Mouse (Mus musculus): Measurements from ENCODE around the gene Ifi27. TPM values are rescaled to one million over a fixed set of nuclear protein-coding genes. Genes with fewer than 3 reads are reported as not detected.

The Ifi27 gene
- 33.9 and 52.3 TPM in 2 replicates for polyA plus RNA-seq (2012; rRNA removed)

DNA sequence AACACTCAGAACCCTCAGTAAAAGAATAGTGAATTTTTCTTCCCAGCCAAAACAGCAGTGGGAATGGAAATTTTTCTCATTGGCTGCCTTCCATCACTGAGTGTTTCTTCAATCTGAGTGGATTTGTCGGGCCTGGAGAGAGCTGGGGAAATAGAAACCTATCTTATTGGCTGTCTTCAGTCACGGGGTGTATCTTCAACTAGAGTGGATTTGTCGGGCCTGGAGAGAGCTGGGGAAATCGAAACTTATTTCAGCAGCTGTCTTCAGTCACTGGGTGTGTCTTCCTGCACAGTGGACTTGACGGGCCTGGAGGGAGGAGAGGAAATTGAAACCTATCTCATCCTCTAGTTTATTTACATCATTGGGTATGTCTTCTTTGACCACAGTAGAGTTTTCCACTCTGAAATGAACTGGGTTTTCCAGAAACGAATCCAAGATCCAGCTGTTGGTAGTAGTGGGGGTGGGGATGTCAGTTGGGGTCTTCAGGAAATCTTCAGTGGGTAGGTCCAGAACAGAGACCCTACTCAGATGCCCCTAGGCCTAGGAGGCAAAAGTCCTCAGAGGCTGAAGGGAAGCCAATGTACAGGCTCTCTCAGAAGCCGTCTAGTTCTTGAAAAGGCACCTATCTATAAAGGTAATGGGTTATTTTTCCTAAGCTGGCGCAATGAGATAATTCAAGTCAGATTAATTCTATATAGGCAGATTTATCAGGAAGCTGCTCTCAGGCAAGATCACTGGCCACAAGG is at the start of gene Ifi27:
Ifi27 (plus strand) TSS at position 226 of the 746 bp plus-strand sequence.

DNA sequence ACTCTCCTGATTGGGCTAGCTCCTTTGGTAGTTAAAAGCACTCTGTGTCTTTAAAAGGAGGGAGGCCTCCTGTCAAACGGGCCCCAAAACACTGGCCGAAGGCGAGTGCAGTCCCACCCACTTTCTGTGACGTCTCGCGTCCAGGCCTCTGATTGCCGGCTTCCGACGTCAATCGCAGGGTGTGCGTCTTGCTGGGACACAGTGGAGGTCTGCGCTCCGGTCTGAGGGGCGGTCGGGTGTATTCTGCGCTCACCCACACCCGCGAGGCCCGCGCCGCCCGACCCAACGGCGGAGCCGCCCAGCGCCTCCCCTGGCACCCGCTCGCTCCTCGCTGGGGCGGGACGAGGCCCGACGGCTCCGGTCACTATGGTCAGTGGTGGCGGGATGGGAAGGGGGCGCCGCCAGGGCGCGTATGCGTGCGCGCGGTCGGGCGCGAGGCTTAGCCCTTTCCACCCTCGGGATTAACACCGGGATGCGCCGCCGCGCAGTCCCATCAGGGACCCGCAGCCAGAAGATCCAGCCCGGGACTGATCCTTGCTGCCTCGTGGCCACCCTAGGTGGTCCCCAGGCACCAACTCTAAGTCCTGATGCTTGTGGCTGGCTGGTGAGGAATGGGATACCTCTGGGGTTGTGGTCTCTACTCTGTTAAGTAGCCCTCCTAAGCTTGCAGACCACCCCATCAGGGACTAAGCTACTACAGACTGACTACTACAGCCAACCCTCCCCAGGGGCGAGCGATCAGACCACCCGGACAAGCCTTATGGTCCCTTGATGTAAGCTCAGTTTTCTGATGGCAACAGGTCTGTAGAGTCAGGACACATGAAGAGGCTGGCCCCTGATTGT is 45.3 kb upstream of the Ifi27 start, which contains the start of gene Otub2:
Otub2 (plus strand) TSS at position 178 of the 843 bp plus-strand sequence.

DNA sequence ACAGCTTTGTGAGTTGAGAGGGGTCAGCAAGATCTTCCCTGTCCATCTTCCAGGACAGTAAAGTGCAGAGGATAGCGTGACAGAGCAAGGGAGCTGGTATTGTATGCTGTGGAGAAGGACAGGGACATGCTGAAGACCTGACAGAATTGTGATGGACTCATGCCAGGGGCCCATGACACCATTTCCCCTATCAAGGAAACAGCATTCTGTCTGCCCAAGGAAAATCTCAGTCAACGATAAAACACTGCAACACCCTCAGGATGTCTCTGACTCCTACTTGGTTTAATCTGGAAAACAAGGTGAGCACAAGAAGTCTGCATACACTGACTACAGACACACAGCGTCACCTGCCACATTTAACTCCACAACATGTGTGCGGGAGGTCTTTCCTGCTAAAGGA is 26.3 kb upstream of the Ifi27 start, which contains the start of gene 9330161L09Rik:
9330161L09Rik (minus strand) TSS at position 101 of the 400 bp plus-strand sequence.

DNA sequence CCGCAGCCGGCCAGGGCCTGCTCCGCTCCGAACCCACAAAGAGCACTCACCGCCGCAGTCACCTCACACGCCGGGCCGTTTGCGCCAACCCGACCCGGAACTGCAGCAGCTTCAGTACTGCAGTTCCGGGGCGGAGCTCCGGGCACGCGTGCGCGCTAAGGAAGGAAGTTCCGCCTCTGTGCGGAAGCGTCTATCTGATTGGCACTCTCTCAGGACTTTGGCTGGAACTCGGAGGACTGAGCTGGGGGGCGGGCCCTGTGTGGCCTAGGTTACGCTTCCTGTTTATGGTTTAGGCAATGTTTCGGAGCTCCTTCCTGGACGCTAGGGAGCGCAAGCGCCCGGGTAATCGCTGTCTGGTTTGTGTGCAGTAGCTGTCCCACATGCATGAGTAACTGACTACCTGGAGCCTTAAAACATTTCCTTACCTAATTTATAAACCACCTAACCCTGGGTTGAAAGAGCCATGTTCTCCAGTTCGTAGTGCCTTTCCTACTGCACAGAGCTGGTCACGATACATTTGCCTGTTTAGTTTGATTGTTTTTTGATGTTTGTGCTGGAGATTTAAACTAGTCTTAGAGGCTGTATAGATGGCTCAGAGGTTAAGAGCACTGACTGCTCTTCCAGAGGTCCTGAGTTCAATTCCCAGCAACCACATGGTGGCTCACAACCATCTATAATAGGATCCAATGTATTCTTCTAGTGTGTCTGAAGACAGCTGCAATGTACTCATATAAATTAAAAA is 8.1 kb upstream of the Ifi27 start, which contains the start of gene Ddx24:
Ddx24 (minus strand) TSS at position 102 of the 742 bp plus-strand sequence.

DNA sequence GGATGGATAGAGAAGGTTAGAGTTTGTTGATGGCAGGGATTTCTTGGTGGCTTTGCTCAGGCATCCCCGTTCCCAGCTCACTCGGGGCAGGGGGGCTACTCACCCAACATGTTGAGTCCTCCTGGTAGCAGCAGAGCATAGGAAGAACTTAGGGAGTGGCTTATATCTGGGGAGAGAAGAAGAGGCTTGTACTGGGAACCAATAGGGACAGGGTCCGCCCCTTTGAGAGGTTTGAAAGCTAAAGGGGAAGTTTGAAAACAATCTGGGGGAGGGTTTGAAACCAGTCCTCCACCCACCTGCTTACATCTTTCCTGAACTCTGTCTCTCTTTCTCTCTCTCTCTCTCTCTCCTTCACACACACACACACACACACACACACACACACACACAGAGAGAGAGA is 9.5 kb downstream of the Ifi27 start, which contains the start of gene Ifi27l2a:
Ifi27l2a (minus strand) TSS at position 157 of the 400 bp plus-strand sequence.

DNA sequence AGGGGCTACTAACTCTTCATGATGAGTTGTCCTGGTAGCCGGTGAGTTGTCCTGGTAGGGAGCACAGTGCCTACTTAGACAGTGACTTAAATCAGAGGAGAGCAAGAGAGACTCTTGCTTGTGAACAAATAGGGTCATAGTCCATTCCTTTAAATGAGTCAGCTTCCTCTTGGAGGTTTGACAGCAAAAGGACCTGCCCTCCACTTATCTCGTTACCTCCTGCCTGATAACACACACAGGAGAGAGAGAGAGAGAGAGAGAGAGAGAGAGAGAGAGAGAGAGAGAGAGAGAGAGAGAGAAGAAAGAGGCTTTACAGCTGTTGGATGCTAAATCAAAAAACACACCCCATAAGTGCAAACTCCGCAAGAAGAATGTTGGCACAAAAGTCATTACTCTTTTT is 23.1 kb downstream of the Ifi27 start, which contains the start of gene Ifi27l2b:
Ifi27l2b (minus strand) TSS at position 84 of the 400 bp plus-strand sequence.

Other genes with a start within 250 kb of the Ifi27 start
- 0.05 TPM in 1 of 2 replicates, not detected in the other for gene Prima1, start 192.1 kb upstream of the Ifi27 start, polyA plus RNA-seq (2012; rRNA removed)
- not detected in 2 replicates for gene Fam181a, start 123.2 kb upstream of the Ifi27 start, polyA plus RNA-seq (2012; rRNA removed)
- gene Asb2, start 78.2 kb upstream of the Ifi27 start, polyA plus RNA-seq (2012; rRNA removed): 4.3 and 5.7 TPM in 2 replicates
- 11.0 and 11.6 TPM in 2 replicates for gene Otub2, start 45.5 kb upstream of the Ifi27 start, polyA plus RNA-seq (2012; rRNA removed)
- gene 9330161L09Rik, start 26.4 kb upstream of the Ifi27 start, polyA plus RNA-seq (2012; rRNA removed): 0.14 and 0.22 TPM in 2 replicates
- gene Ddx24, start 8.4 kb upstream of the Ifi27 start, polyA plus RNA-seq (2012; rRNA removed): 23.8 and 25.5 TPM in 2 replicates
- 26.0 and 70.7 TPM in 2 replicates for gene Ifi27l2a, start 9.5 kb downstream of the Ifi27 start, polyA plus RNA-seq (2012; rRNA removed)
- 0.13 TPM in 1 of 2 replicates, not detected in the other for gene Ifi27l2b, start 23.0 kb downstream of the Ifi27 start, polyA plus RNA-seq (2012; rRNA removed)
- gene Ppp4r4, start 98.1 kb downstream of the Ifi27 start, polyA plus RNA-seq (2012; rRNA removed): 1.2 and 1.3 TPM in 2 replicates
- gene Serpina10, start 197.2 kb downstream of the Ifi27 start, polyA plus RNA-seq (2012; rRNA removed): 53.2 and 56.2 TPM in 2 replicates
- 14.8 and 25.0 TPM in 2 replicates for gene Serpina6, start 223.0 kb downstream of the Ifi27 start, polyA plus RNA-seq (2012; rRNA removed)
- 0.01 TPM in 1 of 2 replicates, not detected in the other for gene Serpina16, start 241.9 kb downstream of the Ifi27 start, polyA plus RNA-seq (2012; rRNA removed)